Mouse (Mus musculus) layer of hippocampus, adult 9-11 months (tissue): ENCODE results near the gene D430042O09Rik.

ENCODE experiments used
- DNase-seq: peaks from one replicate; pipeline ENCODE4 v3.0.0; 2022

D430042O09Rik gene

DNA sequence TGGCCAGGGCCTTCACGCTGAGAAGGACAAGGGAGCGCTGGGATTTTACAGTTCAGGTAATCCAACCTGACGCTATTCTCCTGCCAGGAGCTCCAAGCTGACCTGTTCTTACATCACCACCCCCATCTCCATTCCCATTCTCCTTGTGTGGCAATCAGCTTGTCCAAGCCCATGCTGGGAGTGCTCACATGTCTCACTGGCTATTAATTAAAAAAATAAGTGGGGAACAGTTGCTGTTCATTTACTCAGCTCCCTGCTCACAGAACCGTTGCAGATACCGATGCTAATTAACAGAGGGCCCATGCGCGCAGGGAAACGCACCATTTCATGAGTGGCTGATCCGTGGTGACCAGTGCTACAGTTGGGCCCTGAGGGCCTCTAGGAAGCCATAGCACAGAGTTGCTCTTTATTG lies 110.6 kb downstream of the D430042O09Rik start:
- no peak for DNase-seq

DNA sequence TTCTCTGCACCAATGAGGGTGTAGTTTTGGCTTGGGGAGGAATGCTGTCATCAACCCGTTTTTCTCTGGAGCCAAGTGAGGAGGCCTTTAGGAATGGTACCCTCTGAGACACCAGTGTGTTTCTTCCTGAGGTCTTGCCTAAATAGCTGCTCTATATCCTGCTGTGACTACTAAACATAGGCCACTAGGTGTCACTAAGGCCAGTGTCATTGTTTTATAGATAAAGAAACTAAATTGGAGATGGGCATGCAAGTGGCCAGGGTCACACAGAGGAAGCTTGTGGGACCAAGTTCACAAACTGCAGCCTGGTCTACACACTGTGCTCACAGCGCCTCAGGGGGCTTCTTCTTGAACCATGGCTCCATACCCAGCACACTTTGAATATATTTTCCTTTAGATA lies 112.5 kb downstream of the D430042O09Rik start:
- no peak for DNase-seq

DNA sequence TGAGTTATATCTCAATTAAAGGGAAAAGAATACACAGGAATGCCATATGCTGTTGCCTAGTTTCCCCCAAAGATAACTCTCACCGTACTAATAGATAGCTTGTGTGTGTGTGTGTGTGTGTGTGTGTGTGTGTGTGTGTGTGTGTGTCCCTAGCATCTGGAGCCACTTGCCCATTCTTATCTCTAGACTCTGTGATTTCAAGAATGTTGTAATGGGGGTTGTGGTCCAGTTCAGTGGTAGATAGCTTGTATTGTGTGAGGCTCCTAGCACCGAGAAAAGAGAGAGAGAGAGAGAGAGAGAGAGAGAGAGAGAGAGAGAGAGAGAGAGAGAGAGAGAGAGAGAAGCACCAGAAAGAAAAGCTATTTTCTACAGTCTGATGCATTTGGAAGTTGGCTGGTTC lies 118.7 kb downstream of the D430042O09Rik start:
- no peak for DNase-seq

DNA sequence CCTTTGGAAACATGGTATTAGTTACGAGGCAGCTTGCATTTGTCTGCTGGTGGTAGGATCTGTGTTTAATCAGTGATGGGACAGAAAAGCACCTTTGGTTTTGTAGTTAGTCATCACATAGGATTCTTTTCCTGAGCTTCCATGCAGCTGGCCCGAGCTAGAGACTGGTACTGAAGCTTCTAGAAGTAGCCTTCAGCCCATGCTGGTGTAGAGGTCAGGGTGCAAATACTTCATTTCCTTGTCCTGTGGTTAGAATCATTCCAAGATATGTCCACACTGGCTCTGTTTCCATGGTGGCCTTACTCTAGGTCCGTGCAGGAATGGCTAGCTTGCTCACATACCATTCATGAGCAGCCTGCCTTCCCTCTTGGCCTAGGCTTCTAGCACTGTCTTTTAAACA lies 119.2 kb downstream of the D430042O09Rik start:
- DNase-seq = no peak

DNA sequence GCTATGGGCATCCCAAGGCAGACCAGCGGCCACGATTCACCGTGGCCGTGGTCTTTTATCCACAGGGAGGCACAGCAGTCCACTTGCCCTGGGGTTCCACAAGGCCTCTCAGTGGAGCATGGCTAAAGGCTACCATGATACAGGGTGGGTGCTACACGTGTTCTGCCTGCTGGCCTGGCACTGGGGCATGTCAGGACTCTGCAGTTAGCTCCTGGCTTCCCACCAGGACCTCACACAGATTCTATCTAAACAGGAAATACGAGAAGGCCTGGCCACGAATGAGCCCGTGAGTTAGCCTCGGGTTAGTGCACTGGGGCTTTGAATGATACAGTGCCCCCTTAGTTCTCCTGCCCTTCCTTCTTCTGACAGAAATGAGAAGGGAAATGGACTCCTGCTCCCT lies 119.7 kb downstream of the D430042O09Rik start:
- DNase-seq = no peak

DNA sequence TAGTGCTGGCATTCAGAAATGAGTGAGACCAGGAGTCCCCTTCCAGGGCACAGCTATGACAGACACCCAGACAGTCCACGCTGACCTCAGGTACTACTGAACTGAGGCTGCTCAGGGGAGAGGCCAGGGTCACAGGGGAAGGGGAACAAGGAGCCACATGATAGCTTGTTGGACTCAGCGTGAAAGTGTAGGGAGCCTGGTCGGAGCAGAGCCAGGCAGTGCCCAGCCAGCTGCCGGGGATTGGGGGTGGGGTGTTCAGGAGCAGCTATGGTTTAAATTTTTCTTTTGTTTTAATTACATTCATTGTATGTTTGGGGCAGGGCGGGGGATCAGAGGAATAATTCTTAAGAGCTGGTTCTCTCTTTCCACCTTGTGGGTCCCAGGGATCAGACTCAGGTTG lies 120.9 kb downstream of the D430042O09Rik start:
- DNase-seq = no peak

DNA sequence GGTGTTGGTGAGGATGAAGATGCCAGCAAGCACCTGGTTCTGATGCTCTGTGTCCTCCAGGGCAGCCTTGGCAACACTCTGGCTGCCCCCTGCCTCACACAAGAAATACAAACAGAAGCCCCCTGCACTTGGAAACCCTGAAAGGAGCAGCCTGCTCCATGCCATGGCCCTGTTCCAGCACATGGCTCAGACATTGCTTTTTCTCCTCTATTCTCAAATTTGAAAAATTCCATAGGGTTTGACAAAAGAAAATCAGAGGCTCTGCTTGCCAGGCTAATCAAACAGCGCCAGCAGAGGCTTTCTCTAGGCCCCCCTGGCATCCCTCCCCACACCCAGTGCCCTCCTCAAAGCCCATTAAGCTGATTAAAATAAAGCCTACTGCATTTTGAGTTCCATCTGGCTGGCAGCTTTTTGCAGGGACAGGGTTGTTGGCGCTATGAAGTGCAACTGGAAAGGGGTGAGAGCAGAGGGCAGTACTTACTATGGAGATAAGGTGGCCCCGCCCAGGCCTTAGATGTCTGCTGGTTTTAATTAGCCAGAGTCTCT lies 121.5 kb downstream of the D430042O09Rik start:
- DNase-seq = no peak

DNA sequence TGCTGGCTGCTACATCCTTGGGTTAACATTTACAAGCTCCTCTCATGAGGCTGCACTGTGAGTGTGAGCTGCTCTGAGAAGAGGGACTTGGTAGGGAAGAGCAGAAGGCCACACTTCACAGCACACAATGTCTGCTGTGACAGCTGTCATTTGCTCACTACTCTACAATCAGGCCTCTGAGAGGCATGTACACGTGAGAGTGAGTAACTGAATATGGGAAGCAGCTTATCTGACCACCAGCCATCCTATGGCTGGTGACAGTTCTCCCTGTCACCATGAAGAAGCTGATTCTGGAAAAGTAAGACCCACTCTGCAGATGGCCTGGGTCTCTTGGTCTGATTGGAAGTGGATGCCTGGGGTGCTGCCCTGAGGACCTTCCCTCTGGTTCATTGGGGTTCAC lies 125.1 kb downstream of the D430042O09Rik start:
- no peak for DNase-seq

DNA sequence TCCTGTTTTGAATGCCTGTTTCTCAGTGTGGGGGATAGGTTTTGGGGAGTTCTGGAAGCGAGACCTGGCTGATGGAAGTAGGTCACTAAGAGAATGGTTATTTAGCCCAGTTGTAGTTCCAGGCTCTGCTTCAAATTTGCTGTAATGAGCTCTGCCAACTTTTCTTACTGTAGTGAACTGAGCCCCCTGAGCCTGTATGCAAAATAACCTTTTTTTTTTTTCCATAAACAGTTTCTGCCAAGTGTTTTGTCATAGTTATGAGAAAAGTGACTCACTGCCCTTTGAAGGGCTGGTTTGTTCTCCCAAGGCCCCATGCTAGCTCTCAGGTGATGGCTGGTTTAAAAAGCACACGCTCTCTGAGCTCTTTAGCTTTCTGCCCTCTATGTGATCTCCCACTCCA lies 125.8 kb downstream of the D430042O09Rik start:
- no peak for DNase-seq

DNA sequence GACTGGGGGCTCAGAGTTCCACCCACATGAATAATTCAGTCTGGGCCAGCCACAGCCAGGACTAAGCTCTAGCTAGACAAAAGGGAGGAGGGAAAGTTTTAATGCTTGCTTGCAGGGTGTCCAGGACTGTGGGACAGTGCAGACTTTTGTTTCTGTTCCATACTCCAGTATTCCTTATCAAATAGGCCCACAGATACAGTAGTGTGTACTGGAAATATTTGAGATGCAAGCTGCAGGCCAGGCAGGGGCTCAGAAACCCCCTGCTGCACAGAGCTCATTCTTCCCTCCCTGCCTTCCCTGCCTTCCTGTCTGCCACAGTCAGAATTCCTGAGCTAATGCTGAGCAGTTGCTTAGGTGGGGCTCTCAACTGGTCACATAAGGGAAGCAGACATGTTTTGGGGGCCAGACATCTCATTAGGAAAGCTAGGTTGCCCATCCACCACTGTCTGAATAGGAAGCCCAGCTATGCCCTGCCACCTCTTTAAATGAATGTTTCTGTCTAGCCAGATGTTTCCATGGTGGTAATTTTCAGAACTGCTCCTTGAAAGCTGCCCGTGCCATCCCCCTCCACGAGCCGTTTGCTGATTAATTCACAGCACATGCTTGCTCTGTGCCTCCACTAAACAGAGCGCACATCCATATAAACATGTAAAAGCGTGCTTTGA lies 130.5 kb downstream of the D430042O09Rik start:
- no peak for DNase-seq

DNA sequence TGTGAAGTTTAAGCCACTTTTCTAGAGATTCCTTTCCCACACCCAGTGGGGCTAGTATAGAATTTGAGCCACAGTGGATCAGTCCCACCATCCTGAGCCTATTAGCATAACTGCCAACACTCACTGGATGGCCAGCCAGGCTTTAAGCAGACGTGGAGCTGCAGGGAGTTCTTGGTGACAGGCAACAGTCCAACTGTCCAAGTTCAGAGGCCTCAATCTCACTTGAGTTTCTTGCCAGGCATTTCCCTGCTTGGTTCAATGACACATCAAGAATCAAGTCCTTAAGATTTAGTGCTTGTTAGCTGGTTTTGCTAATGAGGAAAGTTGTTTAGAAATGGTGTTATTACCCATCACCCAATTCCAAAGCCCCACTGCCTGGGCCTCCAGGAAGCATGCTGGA lies 137.9 kb downstream of the D430042O09Rik start:
- DNase-seq = no peak

DNA sequence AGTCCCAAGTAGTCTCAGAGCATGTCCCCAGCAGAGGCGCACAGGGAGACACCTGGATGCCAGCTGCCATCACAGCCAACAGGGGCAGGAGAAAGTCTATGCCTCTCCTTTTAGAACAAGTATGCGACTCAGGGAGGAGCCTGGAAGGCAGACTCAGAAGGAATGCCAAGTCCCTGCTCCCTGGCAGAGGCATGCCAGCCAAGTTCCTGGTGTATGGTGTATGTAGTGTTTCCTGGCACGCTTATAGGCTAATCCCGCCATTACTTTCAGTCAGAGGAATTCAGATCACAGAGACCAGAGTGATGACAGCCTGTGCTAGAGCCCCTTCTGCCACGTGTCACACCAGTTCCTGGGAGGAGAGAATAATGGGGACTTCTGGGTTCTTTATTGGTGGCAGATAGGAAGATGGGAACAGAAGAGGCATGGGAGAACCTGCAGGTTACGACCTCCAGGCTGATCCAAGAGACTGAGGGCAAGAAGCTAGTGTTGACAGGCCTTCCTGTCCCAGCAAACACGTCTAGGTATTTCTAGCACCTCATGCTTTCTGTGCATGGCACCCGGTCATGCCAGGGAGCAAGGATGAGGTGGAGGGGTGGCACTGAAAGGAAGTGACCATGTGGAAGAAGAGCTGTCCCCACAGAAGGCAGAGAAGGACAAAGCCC lies 139.3 kb downstream of the D430042O09Rik start:
- DNase-seq = no peak

DNA sequence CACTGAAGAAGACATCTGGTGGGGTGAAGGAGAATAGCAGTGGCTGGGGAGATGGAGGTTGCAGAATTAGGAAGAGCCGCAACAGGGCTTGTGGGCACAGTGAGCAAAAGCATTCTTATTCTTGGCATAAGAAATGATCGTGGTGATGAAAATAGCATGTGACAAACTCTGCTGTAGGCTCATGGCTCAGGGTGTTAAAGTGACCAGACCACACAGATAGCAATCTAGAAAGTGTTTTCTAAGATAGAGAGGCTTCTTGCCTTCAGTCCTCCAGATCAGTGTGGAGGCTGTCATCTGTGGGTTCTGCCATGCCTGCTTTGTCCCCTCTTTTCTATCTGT lies 139.8 kb downstream of the D430042O09Rik start:
- no peak for DNase-seq

DNA sequence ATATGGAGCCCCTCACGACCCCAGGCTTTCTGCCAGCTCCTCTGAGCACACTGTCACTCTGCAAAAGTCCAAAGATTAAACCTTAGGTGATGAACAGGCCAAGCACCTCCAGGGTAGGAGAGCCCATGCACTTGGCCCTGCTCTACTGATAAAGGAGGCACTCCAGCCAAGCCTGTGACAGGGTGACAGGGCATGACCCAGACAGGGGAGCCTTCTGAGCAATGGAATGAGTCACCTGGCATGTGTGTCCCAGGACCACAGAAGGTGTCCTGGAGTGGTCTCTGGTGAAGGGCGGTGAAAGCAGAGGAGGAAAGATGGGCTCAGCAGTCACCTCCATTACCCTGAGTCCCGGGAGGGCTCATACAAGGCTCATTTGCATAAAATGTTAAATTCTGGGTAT lies 151.9 kb downstream of the D430042O09Rik start:
- DNase-seq = no peak

DNA sequence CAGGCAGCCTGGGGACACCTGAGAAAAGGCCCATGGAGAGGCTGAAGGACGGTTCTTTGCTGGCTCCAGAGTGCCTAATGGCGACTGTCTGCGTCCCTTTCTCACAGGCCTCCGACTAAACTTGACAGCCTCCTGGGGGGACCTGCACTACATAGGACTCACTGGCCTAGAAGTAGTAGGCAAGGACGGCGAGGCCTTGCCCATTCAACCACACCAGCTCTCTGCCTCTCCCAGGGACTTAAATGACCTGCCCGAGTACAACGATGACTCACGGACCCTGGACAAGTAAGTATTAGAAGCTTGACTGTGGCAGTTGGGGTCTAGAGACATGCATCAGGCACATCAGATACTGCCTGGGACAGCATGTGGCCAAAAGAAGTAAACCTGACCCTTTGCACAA lies 152.7 kb downstream of the D430042O09Rik start:
- no peak for DNase-seq

DNA sequence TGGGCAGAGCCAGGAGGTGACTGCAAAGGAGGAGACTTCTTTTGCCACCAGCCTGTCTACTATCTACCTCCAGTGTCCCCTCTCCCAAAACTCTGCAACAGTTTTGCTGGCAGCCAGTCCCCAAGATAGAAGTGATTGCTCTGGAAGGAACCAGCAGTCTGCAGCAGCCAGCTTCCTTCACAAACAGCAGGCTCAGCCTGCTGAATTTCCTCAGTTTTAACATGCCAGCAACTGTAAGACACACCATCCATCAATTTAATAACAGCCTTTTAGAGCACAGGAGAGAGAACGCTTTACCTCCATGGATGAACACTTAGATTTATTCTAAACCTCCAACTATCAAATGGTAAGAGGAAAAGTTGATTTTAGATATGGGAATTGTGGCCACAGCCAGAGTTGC lies 156.3 kb downstream of the D430042O09Rik start:
- DNase-seq = no peak

DNA sequence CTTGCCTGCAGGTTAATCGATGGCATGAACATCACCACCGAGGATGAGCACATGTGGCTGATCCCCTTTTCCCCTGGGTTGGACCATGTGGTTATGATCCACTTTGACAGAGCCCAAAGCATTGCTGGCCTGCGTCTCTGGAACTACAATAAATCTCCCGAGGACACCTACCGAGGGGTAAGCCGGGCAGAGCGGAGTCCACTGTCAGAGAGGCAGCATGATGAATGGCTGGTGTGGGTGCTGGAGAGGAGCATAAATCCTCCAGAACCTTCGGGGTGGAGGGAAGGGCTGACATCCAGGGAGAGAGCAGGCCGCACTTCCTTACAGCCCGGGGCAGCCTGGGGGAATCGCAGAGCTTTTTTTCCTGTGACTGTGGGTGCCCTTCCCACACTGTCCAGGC lies 157.5 kb downstream of the D430042O09Rik start:
- no peak for DNase-seq

DNA sequence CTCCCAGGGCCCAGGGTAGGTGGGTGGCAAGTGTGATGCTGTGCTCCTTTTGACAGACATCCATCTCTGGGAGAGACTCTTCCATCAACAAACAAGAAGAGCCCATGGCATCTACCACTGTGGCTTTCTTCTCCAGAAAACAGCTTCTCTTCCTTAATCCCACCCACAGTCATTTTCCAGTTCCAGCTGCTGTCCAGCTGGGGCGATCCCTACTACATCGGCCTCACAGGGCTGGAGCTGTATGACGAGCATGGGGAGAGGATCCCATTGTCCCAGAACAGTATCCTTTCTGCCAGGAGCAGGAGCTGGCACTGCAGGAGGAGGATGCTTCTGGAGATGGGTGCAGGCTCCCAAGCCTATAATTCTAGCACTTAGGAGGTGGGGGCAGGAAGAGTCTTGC lies 160.9 kb downstream of the D430042O09Rik start:
- DNase-seq = no peak

DNA sequence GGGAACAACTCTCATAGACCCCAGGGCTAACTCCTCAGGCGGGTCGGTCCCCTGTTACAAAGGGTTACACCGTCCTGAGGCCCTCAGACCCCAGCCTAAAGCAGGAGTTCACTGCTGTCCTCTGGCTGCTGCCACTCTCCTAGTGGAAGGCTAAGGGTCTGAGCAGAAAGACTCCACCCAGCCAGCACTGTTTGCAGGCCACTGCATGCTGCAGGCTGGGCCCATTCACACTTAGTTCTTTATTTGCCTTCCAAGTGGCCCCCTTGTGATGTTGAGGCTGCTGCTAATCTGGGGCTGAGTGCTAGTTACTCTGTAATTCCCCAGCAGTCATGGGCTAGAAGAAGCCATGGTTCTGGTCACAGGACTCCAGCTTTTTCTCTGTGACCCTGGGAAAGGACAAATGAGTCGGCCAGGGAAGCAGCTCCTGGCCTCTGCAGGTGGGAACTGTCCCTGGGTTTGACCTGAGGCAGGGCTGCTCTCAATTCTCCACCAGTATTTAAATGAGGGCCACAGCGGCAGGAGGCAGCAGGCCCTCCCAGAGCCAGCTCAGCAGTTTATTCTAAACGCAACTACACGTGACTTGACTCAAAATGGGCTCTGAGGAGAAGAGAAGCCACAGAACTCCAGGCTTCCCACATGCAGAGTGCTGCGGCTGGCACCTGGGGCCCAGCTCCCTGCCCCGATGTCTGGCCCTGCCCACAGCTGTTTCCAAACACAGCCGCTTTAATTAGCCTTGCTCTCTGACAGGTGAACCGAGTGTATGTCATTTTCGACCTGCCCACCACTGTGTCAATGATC lies 163.9 kb downstream of the D430042O09Rik start:
- no peak for DNase-seq

DNA sequence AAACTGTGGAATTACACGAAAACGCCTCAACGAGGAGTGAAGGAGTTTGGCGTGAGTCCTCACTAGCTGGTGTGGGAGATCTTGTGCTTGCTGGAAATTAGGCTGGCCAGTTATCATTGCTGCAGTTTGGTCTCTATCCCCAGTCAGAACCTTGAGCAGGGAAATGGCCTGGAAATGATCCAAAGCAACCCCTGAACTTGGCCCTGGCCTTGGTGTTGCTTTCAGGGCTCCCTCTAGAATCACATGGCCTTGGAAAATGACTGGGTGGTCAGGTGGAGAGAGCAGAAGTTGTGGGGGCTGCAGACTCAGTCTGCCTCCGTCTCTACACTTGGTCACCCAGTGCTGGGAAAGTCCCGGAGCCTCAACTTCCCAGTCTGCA lies 164.5 kb downstream of the D430042O09Rik start:
- DNase-seq = no peak

DNA sequence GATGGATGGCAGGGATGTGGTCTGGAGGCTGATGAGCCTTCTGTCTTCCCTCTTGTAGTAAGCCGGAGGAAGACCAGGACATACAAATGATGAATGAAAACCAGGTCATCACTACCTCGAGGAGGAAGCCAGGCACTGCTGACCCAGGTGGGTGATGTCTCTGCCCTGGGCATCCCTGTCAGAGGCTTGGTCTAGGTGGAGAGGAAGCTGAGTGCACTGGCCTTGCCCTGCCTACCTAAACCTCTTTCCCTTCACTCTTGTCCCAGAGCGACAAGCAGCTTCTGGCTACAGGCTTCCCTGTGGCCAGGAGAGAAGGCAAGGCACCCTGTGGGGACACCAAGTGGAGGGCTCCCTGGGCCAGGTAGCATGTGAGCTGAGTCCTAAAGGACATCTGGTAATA lies 165.2 kb downstream of the D430042O09Rik start:
- DNase-seq = no peak

DNA sequence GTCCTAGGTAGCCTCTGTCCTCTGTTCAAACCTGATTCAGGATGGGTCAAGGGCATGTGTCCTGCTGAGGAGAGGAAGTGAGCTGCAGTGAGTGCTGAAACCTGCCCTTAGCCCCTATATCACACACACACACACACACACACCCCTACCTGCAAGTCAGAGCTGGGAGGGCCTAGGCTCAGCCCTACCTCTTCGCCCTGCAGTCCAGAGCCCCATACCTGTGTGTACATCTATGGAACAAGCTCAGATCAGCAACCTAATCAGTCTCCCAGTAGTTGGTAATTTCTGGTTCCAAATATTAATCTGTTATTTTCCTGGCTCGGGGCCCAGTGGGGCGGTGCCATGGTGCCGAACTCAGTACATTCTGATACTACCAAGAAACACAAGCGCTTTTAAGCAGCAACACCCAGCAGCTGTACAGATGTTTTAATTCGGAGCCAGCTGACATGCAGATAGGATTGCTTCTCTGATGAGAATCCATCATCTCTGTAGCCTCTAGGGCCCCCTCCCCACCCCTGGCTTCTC lies 166.3 kb downstream of the D430042O09Rik start:
- no peak for DNase-seq

DNA sequence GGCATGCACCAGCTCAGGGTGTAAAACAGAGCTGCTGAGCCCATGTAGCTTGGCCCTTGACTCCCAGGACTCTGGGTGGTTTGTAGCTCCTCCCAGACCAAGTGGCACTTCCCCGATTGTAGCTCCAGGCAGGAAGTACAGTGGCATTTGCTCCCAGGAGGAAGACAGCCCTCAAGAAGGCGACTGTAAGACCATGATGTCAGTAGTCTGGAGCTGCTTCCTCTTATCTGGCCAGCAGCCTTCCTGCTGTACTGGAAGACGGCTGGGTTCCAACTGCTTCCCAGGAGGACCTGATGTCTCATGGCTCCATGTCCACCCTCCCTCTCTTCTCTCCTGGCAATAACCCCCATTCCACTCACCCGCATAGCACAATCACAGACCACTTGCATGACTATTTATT lies 170.4 kb downstream of the D430042O09Rik start:
- no peak for DNase-seq

DNA sequence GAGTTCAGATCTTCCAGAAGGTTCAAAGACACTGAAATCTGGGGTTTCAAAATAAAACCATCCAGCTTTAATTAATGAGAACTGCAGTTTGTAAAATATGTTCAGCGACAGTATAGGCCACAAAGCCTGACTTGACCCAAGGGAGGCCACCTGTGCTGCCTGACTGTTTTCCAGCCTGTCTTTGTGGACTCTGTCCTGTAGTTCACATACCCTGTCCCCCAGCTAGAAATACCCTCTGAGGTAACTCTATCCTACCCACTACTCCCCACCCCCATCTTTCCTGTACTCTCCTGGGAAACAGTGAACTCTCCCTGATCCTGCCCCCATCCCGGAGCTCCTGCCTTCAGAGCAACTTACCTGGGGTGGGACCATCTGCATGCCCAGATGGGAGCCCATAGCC lies 175.5 kb downstream of the D430042O09Rik start:
- DNase-seq = no peak
